Mouse (Mus musculus) liver, embryonic 14.5 days (tissue): ENCODE results near the gene Anks4b. TPM values are rescaled to one million over a fixed set of nuclear protein-coding genes. Genes with fewer than 3 reads are reported as not detected.

ENCODE experiments used
- ATAC-seq: fragments of 200-750 bp; cut with Nextera tagmentation; 2 replicates; pipeline ENCODE4 v1.8.0; 2017; ENCODE audit warnings: moderate number of reproducible peaks, mild to moderate bottlenecking, moderate library complexity; ENCODE audit not compliant: insufficient read depth
- DNase-seq, 3 experiments: peaks; one replicate each; pipeline ENCODE4 v3.0.0-alpha.2; 2012 to 2013; ENCODE audit warnings: low read depth in 3 of 3, low spot score in 3 of 3
- H3K27ac ChIP-seq: fragments of 300-500 bp; sonication (generic); 2 replicates; pipeline ENCODE4 v1.5.1; 2014; ENCODE audit warnings: moderate library complexity, mild to moderate bottlenecking, control low read depth, inconsistent platforms
- H3K27me3 ChIP-seq: fragments of 300-500 bp; sonication (generic); 2 replicates; pipeline ENCODE4 v1.6.1; 2014; ENCODE audit warnings: mild to moderate bottlenecking, low read length, moderate library complexity; ENCODE audit not compliant: control insufficient read depth, insufficient read depth
- H3K36me3 ChIP-seq: fragments of 300-500 bp; sonication (generic); replicated peaks from 2 replicates; pipeline ENCODE4 v1.6.1; 2014; ENCODE audit warnings: low read depth; ENCODE audit not compliant: control insufficient read depth, insufficient read depth
- H3K4me1 ChIP-seq, 2 experiments: fragments of 200-500 bp in 1 of 2; fragments of 300-500 bp in 1 of 2; sonication (generic) in 1 of 2; replicated peaks; 2 replicates each; pipeline ENCODE4 v1.6.1; 2012 to 2014; ENCODE audit warnings: antibody characterized with exemption in 1 of 2, inconsistent platforms in 1 of 2, low read length in 1 of 2; ENCODE audit not compliant: control insufficient read depth in 2 of 2, insufficient read depth in 2 of 2
- H3K4me2 ChIP-seq: fragments of 300-500 bp; sonication (generic); 2 replicates; pipeline ENCODE4 v1.6.1; 2014; ENCODE audit warnings: low read depth, mild to moderate bottlenecking, control low read depth, moderate library complexity
- H3K4me3 ChIP-seq, 2 experiments: fragments of 200-500 bp in 1 of 2; fragments of 300-500 bp in 1 of 2; sonication (generic) in 1 of 2; 2 replicates each; pipeline ENCODE4 v1.5.1; 2012 to 2014; ENCODE audit warnings: low read depth in 2 of 2, low read length in 2 of 2, mild to moderate bottlenecking in 2 of 2, control low read depth in 1 of 2, inconsistent platforms in 1 of 2, moderate library complexity in 1 of 2; ENCODE audit not compliant: insufficient read depth in 1 of 2
- H3K9ac ChIP-seq: fragments of 300-500 bp; sonication (generic); replicated peaks from 2 replicates; pipeline ENCODE4 v1.6.1; 2014; ENCODE audit warnings: mild to moderate bottlenecking, control low read depth, moderate library complexity
- H3K9me3 ChIP-seq: fragments of 300-500 bp; sonication (generic); 2 replicates; pipeline ENCODE4 v1.6.1; 2016; ENCODE audit warnings: low read length, mixed read lengths; ENCODE audit not compliant: control insufficient read depth
- EP300 ChIP-seq: IDR thresholded peaks from 2 replicates; pipeline ENCODE4 v1.6.1; 2016; ENCODE audit warnings: antibody characterized with exemption, low read depth
- polyA plus RNA-seq, 2 experiments: library from polyadenylated mRNA; depleted of rRNA in 1 of 2; stranded (reverse) in 1 of 2; unstranded in 1 of 2; fragments of >200 nt; fragmentation: Nextera tagmentation in 1 of 2; extraction: Ambion mirVana in 1 of 2; gene quantifications; 2 replicates each; pipeline versions ENCODE4 v1.2.1 to v1.2.3; 2012 to 2014

Gene Anks4b
- polyA plus RNA-seq, 2 experiments, result 0.95 to 3.2 TPM

DNA sequence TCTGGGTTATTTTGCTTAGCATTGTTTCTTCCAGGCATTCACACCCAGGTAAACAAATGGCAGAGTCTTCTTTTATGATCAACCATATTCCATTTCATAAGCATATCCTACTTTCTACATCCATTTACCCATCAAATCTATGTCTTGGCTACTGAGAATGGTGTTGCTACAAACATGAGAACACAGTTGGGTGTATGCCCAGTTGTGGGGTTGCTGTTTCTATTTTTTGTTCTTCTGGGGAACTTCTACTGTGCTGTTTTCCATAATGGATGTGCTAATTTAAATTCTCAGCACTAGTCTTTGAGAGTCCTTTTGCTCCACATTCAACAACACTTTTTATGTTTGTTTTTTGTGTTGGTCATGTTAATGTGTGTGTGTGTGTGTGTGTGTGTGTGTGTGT, 54.9 kb downstream of the Anks4b start:
- Histone ChIP-seq H3K4me2 (no peak overlapping the region), H3K9me3 (no peaks in the 10 kb centered on the region), H3K9ac (no peak overlapping the region), H3K4me3 (no peak overlapping the region), H3K27ac (no peak overlapping the region), H3K27me3 (no peaks in the 10 kb centered on the region), H3K36me3 (no peaks in the 10 kb centered on the region), H3K4me1 (no peaks in the 10 kb centered on the region)
- ATAC-seq, result no peak
- DNase-seq, result no peak
- no peak for TF ChIP-seq EP300

Other genes starting within 250 kb of the Anks4b start
- gene Dnah3, start 78.6 kb upstream of the Anks4b start, polyA plus RNA-seq (2012; rRNA removed), result not detected in 2 replicates
- gene Dnah3, start 78.6 kb upstream of the Anks4b start, polyA plus RNA-seq (2014; fragmentation: Nextera tagmentation; extraction: Ambion mirVana), result not detected in 2 replicates
- 0.77 and 0.78 TPM in 2 replicates for gene Tmem159, start 71.5 kb upstream of the Anks4b start, polyA plus RNA-seq (2012; rRNA removed)
- gene Tmem159, start 71.5 kb upstream of the Anks4b start, polyA plus RNA-seq (2014; fragmentation: Nextera tagmentation; extraction: Ambion mirVana), result 1.7 and 1.9 TPM in 2 replicates
- not detected in 2 replicates for gene Zp2, start 28.6 kb upstream of the Anks4b start, polyA plus RNA-seq (2012; rRNA removed)
- not detected in 2 replicates for gene Zp2, start 28.6 kb upstream of the Anks4b start, polyA plus RNA-seq (2014; fragmentation: Nextera tagmentation; extraction: Ambion mirVana)
- 0.06 and 0.08 TPM in 2 replicates for gene Crym, start 28.3 kb downstream of the Anks4b start, polyA plus RNA-seq (2012; rRNA removed)
- not detected in 2 replicates for gene Crym, start 28.3 kb downstream of the Anks4b start, polyA plus RNA-seq (2014; fragmentation: Nextera tagmentation; extraction: Ambion mirVana)
- 0.03 and 0.04 TPM in 2 replicates for gene Abca14, start 30.1 kb downstream of the Anks4b start, polyA plus RNA-seq (2012; rRNA removed)
- gene Abca14, start 30.1 kb downstream of the Anks4b start, polyA plus RNA-seq (2014; fragmentation: Nextera tagmentation; extraction: Ambion mirVana), result not detected in 2 replicates
- gene Abca15, start 154.8 kb downstream of the Anks4b start, polyA plus RNA-seq (2012; rRNA removed), result not detected in 2 replicates
- gene Abca15, start 154.8 kb downstream of the Anks4b start, polyA plus RNA-seq (2014; fragmentation: Nextera tagmentation; extraction: Ambion mirVana), result not detected in 2 replicates
- gene Abca16, start 235.8 kb downstream of the Anks4b start, polyA plus RNA-seq (2012; rRNA removed), result not detected in 2 replicates
- gene Abca16, start 235.8 kb downstream of the Anks4b start, polyA plus RNA-seq (2014; fragmentation: Nextera tagmentation; extraction: Ambion mirVana), result not detected in 2 replicates